Mouse (Mus musculus) right cerebral cortex, postnatal 36 days (tissue): ENCODE measurements at regions not wholly inside any gene's neighbourhood (a gene's known extent, or its start where the extent isn't known, plus 50 kb on each side); places are given as distances from the start of the nearest gene placed in this dataset.

Experiments
- DNase-seq, 2 experiments: peaks; one replicate each; pipeline ENCODE4 v3.0.0; 2022; ENCODE audit warnings: low spot score in 2 of 2, mixed read lengths in 1 of 2

GRCm38 (mm10) chr12:107539683-107540082 is 51.3 kb downstream of the 3110018I06Rik start:
- DNase-seq: no peak

GRCm38 (mm10) chr12:107541196-107541595 is 52.8 kb downstream of the 3110018I06Rik start:
- no peak for DNase-seq

- DNase-seq: no peak
Observed at GRCm38 (mm10) chr12:107547194-107547885, 58.9 kb downstream of the 3110018I06Rik start.

GRCm38 (mm10) chr12:107547886-107548448 is 59.5 kb downstream of the 3110018I06Rik start:
- DNase-seq: no peak

- no peak for DNase-seq
Observed at GRCm38 (mm10) chr12:107549452-107550296, 61.2 kb downstream of the 3110018I06Rik start.

- DNase-seq: no peak
Observed at GRCm38 (mm10) chr12:107559191-107559590, 70.8 kb downstream of the 3110018I06Rik start.

- no peak for DNase-seq
Observed at GRCm38 (mm10) chr12:107560100-107560499, 71.7 kb downstream of the 3110018I06Rik start.

GRCm38 (mm10) chr12:107572586-107572985 is 84.2 kb downstream of the 3110018I06Rik start:
- DNase-seq: no peak

- no peak for DNase-seq
Observed at GRCm38 (mm10) chr12:107579508-107579907, 91.1 kb downstream of the 3110018I06Rik start.

- DNase-seq: no peak
Observed at GRCm38 (mm10) chr12:107583151-107583720, 94.8 kb downstream of the 3110018I06Rik start.

GRCm38 (mm10) chr12:107585696-107586225 is 97.3 kb downstream of the 3110018I06Rik start:
- DNase-seq: no peak

- no peak for DNase-seq
Observed at GRCm38 (mm10) chr12:107596236-107596635, 107.8 kb downstream of the 3110018I06Rik start.

- no peak for DNase-seq
Observed at GRCm38 (mm10) chr12:107600576-107600975, 112.1 kb downstream of the 3110018I06Rik start.

GRCm38 (mm10) chr12:107608966-107609365 is 120.5 kb downstream of the 3110018I06Rik start:
- no peak for DNase-seq

- no peak for DNase-seq
Observed at GRCm38 (mm10) chr12:107609986-107610385, 121.6 kb downstream of the 3110018I06Rik start.

GRCm38 (mm10) chr12:107617212-107617994 is 129.0 kb downstream of the 3110018I06Rik start:
- DNase-seq: no peak

GRCm38 (mm10) chr12:107624446-107624845 is 136.0 kb downstream of the 3110018I06Rik start:
- DNase-seq: no peak

- no peak for DNase-seq
Observed at GRCm38 (mm10) chr12:107648008-107648407, 159.6 kb downstream of the 3110018I06Rik start.

- DNase-seq: no peak
Observed at GRCm38 (mm10) chr12:107652126-107652728, 163.8 kb downstream of the 3110018I06Rik start.

- DNase-seq: no peak
Observed at GRCm38 (mm10) chr12:107653131-107653530, 164.7 kb downstream of the 3110018I06Rik start.

- no peak for DNase-seq
Observed at GRCm38 (mm10) chr12:107656846-107657245, 168.4 kb downstream of the 3110018I06Rik start.
